Mouse (Mus musculus) liver (tissue): ENCODE measurements around the gene Lrif1.
"Not testable (repeated sequence)": the region's sequence is repeated elsewhere in the genome, so short reads cannot be mapped to it uniquely, and the experiment has no call there.

Experiments used
- DNase-seq: peaks from one replicate; pipeline ENCODE4 v3.0.0-alpha.2; 2020; ENCODE audit warnings: mixed read lengths

Lrif1 gene

GRCm38 (mm10) chr3:106684830-106685229 is at the start of gene Lrif1:
TSS of gene Lrif1 (plus strand) at chr3:106684987.
- peak; percentile 36 for DNase-seq

GRCm38 (mm10) chr3:106672811-106673210 is 12.0 kb upstream of the Lrif1 start:
- DNase-seq: not testable (repeated sequence)

GRCm38 (mm10) chr3:106685381-106685780 is 594 bp downstream of the Lrif1 start:
- no peak for DNase-seq

- peak; percentile 91 for DNase-seq
Measured at GRCm38 (mm10) chr3:106721397-106722027, 36.7 kb downstream of the Lrif1 start.

GRCm38 (mm10) chr3:106722028-106722945 is 37.5 kb downstream of the Lrif1 start:
- peak; percentile 80 for DNase-seq

- DNase-seq: no peak
Measured at GRCm38 (mm10) chr3:106755898-106756297, 71.1 kb downstream of the Lrif1 start.

- no peak for DNase-seq
Measured at GRCm38 (mm10) chr3:106771834-106772233, 87.0 kb downstream of the Lrif1 start.

GRCm38 (mm10) chr3:106785130-106785529 is 100.3 kb downstream of the Lrif1 start:
- DNase-seq: no peak
